ENCODE assay signal across 9 mouse cellular contexts in genomic region chrX:78583202-78584004, GRCm38 (mm10). TPM values are rescaled to one million over a fixed set of nuclear protein-coding genes. Genes with fewer than 3 reads are reported as not detected.
DNase-seq lines count a peak whose midpoint lies in the region; ATAC-seq and TF ChIP-seq lines count a peak whose summit lies in the region.
"Had no signal": no experiment of that assay in that cellular context is flagged by ENCODE, and none has a peak within 500 bp of the region (broad histone marks: within the 10 kb centered on the region; RNA-seq: fewer than 3 reads in every experiment).

Gene Prrg1 (minus strand): TSS chrX:78583896.

- peak within 1 kb of the TSS; percentile 41 for H3K4me2 ChIP-seq in embryonic facial prominence, embryonic 15.5 days (replicated peaks)
- H3K4me2 ChIP-seq in kidney, embryonic 14.5 days (replicated peaks; ENCODE audit: low read depth, low read length): peak within 1 kb of the TSS; percentile 34
- peak within 1 kb of the TSS; percentile 25; the same call in 1 of the 2 replicates for H3K4me2 ChIP-seq in stomach, embryonic 14.5 days (replicated peaks; ENCODE audit: low read depth, low read length)

- H3K27me3 ChIP-seq in embryonic facial prominence, embryonic 15.5 days: no peaks in the 10 kb centered on the region
- H3K27me3 ChIP-seq in kidney, embryonic 14.5 days (ENCODE audit: control insufficient read depth, insufficient read depth, low read length): no peaks in the 10 kb centered on the region
- no peaks in the 10 kb centered on the region for H3K27me3 ChIP-seq in liver, adult 2 months (ENCODE audit: control insufficient read depth, insufficient read depth, low read length)
- no peaks in the 10 kb centered on the region for H3K27me3 ChIP-seq in stomach, embryonic 14.5 days (ENCODE audit: control insufficient read depth, insufficient read depth, low read length)
- H3K27me3 ChIP-seq: CH12.LX had no signal

- H3K4me1 ChIP-seq in embryonic facial prominence, embryonic 15.5 days: no peaks in the 10 kb centered on the region
- H3K4me1 ChIP-seq in kidney, embryonic 14.5 days (ENCODE audit: control insufficient read depth, insufficient read depth, low read length): no peaks in the 10 kb centered on the region
- no peaks in the 10 kb centered on the region; the same call in 1 of the 2 replicates for H3K4me1 ChIP-seq in liver, adult 2 months (ENCODE audit: control insufficient read depth, insufficient read depth, low read length)
- H3K4me1 ChIP-seq in stomach, embryonic 14.5 days (ENCODE audit: control insufficient read depth, insufficient read depth, low read length): no peaks in the 10 kb centered on the region

- no peaks in the 10 kb centered on the region for H3K79me2 ChIP-seq in liver, adult 2 months (ENCODE audit: control insufficient read depth, insufficient read depth, low read length)

- 0 out of 2 replicates have a peak within 1 kb of the TSS, but pooled peaks have one; percentile 35 for H3K9ac ChIP-seq in embryonic facial prominence, embryonic 15.5 days
- H3K9ac ChIP-seq in kidney, embryonic 14.5 days (ENCODE audit: low read depth, low read length): peak within 1 kb of the TSS; percentile 59
- peak within 1 kb of the TSS; percentile 57 for H3K9ac ChIP-seq in liver, adult 2 months (ENCODE audit: low read depth, low read length)
- peak within 1 kb of the TSS; percentile 36; the same call in 1 of the 2 replicates for H3K9ac ChIP-seq in stomach, embryonic 14.5 days (replicated peaks; ENCODE audit: low read depth, low read length)

- peak; percentile 55 for DNase-seq in layer of hippocampus, adult 11-12 months (ENCODE audit: low spot score)
- DNase-seq in layer of hippocampus, adult 9-10 months (ENCODE audit: low spot score): no peak
- peak; percentile 75 to 78 for DNase-seq in heart, adult 9 months (ENCODE audit: low spot score in 2 of 2)
- peak; percentile 46 for DNase-seq in liver, adult 2 months (ENCODE audit: extremely low read depth, low read depth, low spot score)
- peak; percentile 79 for DNase-seq in naive thymus-derived CD4-positive, alpha-beta T cell, adult 2 months (ENCODE audit: low read depth)

- WGBS in embryonic facial prominence, embryonic 15.5 days: 11% methylated on average over 36 of the region's 36 CpGs
- WGBS in kidney, embryonic 14.5 days: 27% methylated on average over 36 of the region's 36 CpGs
- WGBS in liver, adult 2 months: under 1% methylated on average over 36 of the region's 36 CpGs
- WGBS in stomach, embryonic 14.5 days: 17% methylated on average over 36 of the region's 36 CpGs

- H3K4me3 ChIP-seq in embryonic facial prominence, embryonic 15.5 days (replicated peaks): peak within 1 kb of the TSS; percentile 51
- H3K4me3 ChIP-seq in kidney, embryonic 14.5 days (ENCODE audit: low read length): peak within 1 kb of the TSS; percentile 50
- peak within 1 kb of the TSS; percentile 67 for H3K4me3 ChIP-seq in liver, adult 2 months (ENCODE audit: insufficient read depth, low read depth, low read length)
- H3K4me3 ChIP-seq in stomach, embryonic 14.5 days (ENCODE audit: low read depth, low read length): peak within 1 kb of the TSS; percentile 43

- no peaks in the 10 kb centered on the region for H3K9me3 ChIP-seq in embryonic facial prominence, embryonic 15.5 days (replicated peaks)
- no peaks in the 10 kb centered on the region for H3K9me3 ChIP-seq in kidney, embryonic 14.5 days (ENCODE audit: control insufficient read depth, low read length)
- no peaks in the 10 kb centered on the region for H3K9me3 ChIP-seq in stomach, embryonic 14.5 days (ENCODE audit: control insufficient read depth, low read depth, low read length)

- peak; percentile 90 for ATAC-seq in embryonic facial prominence, embryonic 15.5 days (ENCODE audit: insufficient number of reproducible peaks, low FRiP score, low TSS enrichment, low read depth)
- ATAC-seq in kidney, embryonic 14.5 days (ENCODE audit: low FRiP score, low TSS enrichment): peak; percentile 99
- peak; percentile 95 for ATAC-seq in stomach, embryonic 14.5 days (ENCODE audit: insufficient number of reproducible peaks, insufficient read depth, low FRiP score, low read depth)

- no peak for TF ChIP-seq CTCF in liver, adult 2 months (IDR thresholded peaks at IDR 0.05; ENCODE audit: low read depth, low read length)

- no peak for TF ChIP-seq POLR2A in liver, adult 2 months (IDR thresholded peaks at IDR 0.05; ENCODE audit: extremely low read depth, insufficient read depth, low read length)

- H3K27ac ChIP-seq in embryonic facial prominence, embryonic 15.5 days (replicated peaks): peak within 1 kb of the TSS; percentile 90
- H3K27ac ChIP-seq in kidney, embryonic 14.5 days (ENCODE audit: low read depth, low read length): peak within 1 kb of the TSS; percentile 81
- H3K27ac ChIP-seq in liver, adult 2 months (replicated peaks; ENCODE audit: insufficient read depth, low read depth, low read length): peak within 1 kb of the TSS; percentile 41
- H3K27ac ChIP-seq in stomach, embryonic 14.5 days (ENCODE audit: low read length): peak within 1 kb of the TSS; percentile 85

- no peaks in the 10 kb centered on the region for H3K36me3 ChIP-seq in embryonic facial prominence, embryonic 15.5 days
- H3K36me3 ChIP-seq in kidney, embryonic 14.5 days (ENCODE audit: control insufficient read depth, insufficient read depth, low read length): no peaks in the 10 kb centered on the region
- no peaks in the 10 kb centered on the region for H3K36me3 ChIP-seq in liver, adult 2 months (ENCODE audit: control insufficient read depth, insufficient read depth, low read length)
- H3K36me3 ChIP-seq in stomach, embryonic 14.5 days (ENCODE audit: control insufficient read depth, insufficient read depth, low read length): no peaks in the 10 kb centered on the region

RNA-seq across cellular contexts. Expression of gene Prrg1, which starts in this region (rescaled TPM):
- 12.6 and 13.3 TPM in 2 replicates for polyA plus RNA-seq in embryonic facial prominence, embryonic 15.5 days (2015; fragmentation: Nextera tagmentation; extraction: Ambion mirVana)
- 9.4 and 10.7 TPM in 2 replicates for polyA plus RNA-seq in kidney, embryonic 14.5 days (2014; fragmentation: Nextera tagmentation; extraction: Ambion mirVana)
- 1.7 and 2.5 TPM in 2 replicates for total RNA-seq in liver, adult 2 months (2014; rRNA removed)
- 0.11 and 0.35 TPM in 2 replicates for polyA plus RNA-seq in liver, adult 2 months (2012; rRNA removed)
- 12.8 and 16.4 TPM in 2 replicates for polyA plus RNA-seq in stomach, embryonic 14.5 days (2014; fragmentation: Nextera tagmentation; extraction: Ambion mirVana)
- total RNA-seq: CH12.LX had no signal
